Mouse (Mus musculus): ENCODE data around the gene 2810408A11Rik.

The 2810408A11Rik gene

DNA sequence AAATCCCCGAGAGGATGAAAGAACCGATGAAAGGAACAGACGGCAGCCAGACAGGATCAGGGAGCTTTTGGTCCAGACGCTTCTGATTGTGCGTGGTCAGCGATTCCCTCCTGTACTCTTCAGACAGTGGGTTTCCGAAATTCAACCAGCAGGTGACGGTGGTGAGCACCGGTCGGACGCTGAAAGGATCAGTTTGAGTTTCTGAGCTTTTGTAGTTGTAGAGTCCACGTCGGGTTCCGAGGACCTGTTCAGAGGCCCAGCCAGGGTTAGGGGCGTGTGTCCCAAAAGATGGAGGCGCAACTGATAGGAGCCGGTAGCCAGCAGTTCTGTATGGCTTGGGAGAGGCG is 20.3 kb downstream of the 2810408A11Rik start:
- TF ChIP-seq GATA4 (IDR thresholded peaks at IDR 0.05; ENCODE audit: insufficient replicate concordance, low read length), result no peak

DNA sequence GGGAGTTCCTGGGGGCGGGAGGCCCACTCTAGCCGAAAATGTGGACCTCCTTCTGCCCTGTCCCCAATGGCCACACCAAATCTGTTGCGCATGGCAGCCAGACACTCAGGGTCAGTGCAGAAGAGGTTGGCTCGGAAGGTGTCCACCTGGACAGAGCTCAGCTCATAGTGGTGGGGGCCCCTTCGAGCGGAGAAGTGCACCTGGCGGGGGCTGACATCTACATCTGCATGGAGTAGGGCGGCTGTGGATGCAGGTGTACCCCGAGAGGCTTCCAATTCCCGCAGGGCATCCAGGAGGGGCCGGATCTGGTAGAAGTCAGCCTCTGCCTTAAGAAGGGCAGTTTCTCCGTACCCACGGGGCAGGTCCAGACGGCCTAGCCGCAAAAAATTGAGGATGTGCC is 21.1 kb downstream of the 2810408A11Rik start:
- no peak for TF ChIP-seq GATA4 (IDR thresholded peaks at IDR 0.05; ENCODE audit: insufficient replicate concordance, low read length)

DNA sequence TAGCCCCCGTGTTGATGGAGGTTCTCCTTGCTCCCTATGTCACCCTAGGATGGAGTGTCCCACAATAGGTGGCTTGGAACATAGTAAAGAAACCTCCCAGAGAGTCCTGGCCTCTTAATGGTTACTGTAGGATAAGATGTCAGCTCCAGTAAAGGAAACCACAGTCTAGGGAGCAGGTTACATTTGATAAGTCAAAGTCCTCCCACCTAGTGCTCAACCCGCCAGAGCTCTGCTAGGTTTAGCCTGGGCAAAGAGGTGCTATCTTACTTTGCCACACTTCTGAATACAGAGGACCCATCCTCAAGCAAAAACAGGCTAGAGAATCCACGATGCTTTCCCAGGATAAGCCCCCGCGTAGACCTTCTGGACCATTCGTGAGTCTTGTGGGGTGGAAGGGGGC is 21.8 kb downstream of the 2810408A11Rik start:
- TF ChIP-seq GATA4 (IDR thresholded peaks at IDR 0.05; ENCODE audit: insufficient replicate concordance, low read length), result no peak

DNA sequence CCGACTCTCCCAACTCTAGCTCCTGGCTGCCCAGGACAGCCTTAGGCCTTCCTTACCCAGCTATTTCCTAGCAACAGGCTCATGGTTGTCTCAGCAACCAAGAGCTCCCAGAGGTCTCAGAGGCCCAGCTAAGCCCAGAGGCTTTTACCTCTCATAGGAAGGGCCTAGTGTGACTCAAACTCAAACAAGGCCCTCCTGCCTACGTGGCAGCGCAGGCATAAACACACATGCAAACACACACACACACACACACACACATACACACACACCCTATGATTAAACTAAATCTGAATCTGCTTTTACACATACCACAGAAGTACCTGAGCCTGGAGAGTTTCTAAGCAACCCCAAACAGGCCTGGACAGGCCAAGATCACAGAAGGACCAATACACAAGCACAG is 22.4 kb downstream of the 2810408A11Rik start:
- TF ChIP-seq GATA4 (IDR thresholded peaks at IDR 0.05; ENCODE audit: insufficient replicate concordance, low read length), result no peak

DNA sequence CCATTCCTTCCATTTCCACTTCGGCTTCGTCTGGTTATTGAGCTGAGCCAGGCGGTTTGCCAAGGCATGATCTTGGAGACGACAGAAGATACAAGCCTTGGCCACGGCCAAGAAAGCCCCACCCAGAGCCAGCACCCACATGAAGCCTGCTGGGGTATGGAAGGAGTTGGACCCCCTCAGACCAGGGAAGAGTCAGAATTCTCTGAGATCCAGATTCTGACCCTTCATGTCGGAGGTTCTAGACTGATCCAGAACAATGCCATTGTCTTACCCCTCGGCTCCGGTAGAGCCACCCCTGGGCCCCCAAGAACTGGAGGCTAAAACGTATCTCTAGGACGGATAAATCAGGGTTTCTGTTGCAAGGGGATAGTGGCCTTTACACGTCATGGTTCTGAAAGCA is 22.9 kb downstream of the 2810408A11Rik start, which contains the start of gene Tmem95:
Tmem95 (minus strand) TSS at position 141 of the 400 bp plus-strand sequence.
- TF ChIP-seq GATA4 (IDR thresholded peaks at IDR 0.05; ENCODE audit: insufficient replicate concordance, low read length), result no peak

DNA sequence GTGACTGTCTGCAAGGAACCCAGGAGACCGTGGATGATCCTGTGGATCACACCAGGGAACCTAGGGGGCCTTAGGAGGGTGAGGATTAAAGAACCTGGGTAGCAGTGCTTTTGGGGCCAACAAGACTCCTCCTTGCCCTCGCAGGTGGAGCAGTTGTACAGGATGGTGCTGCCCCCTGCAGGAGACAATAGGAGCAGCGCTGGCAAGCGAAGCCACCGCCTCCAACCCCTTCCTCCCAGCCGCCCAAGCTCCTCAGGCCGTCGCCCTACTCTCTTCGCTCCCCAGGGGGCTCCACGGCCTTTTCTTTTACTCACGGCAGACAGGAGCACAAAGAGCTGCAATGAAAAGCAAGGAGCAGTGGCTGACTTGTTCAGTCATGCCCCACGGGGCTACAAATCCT is 23.9 kb downstream of the 2810408A11Rik start:
- TF ChIP-seq GATA4 (IDR thresholded peaks at IDR 0.05; ENCODE audit: insufficient replicate concordance, low read length), result no peak

DNA sequence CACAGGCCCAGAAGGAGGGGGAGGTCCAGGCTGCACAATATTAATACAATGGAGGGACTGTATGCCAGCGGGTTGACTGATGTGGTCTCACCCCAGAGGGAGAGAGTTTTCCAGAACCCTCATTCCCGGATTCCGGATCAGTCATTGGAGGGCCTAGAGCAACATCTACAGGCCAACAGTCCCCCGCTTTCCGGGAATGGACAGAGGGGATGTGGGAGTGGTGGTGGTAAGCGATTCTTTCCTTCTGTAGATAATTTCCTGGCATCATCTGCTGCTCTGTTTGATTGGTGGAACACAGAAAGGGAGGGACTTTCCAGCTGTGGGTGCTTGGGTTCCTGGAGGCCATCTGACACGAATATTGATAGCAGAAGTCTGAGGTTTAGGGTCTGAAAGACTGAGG is 24.6 kb downstream of the 2810408A11Rik start:
- TF ChIP-seq GATA4 (IDR thresholded peaks at IDR 0.05; ENCODE audit: insufficient replicate concordance, low read length), result peak; percentile 9; the same call in 1 of the 2 replicates

DNA sequence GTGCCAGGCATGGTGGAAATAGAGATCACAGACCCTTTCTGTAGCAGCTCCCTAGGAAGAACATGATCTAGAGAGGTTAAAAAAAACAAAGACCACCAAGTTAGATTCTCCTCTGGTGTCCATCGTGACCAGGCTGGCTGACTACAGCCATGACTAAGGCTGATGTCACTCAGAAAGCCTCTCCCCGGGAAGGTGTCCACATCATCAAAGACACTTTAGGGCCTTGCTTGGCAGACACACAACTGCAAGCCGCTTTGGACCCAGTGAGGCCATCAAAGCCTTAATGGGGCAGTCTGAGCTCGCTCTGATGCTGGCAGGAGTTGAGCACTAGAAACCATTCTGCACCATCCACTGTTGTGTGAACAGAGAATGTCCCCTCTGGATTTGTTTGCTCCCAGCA is 28.3 kb downstream of the 2810408A11Rik start:
- TF ChIP-seq GATA4 (IDR thresholded peaks at IDR 0.05; ENCODE audit: insufficient replicate concordance, low read length), result no peak

DNA sequence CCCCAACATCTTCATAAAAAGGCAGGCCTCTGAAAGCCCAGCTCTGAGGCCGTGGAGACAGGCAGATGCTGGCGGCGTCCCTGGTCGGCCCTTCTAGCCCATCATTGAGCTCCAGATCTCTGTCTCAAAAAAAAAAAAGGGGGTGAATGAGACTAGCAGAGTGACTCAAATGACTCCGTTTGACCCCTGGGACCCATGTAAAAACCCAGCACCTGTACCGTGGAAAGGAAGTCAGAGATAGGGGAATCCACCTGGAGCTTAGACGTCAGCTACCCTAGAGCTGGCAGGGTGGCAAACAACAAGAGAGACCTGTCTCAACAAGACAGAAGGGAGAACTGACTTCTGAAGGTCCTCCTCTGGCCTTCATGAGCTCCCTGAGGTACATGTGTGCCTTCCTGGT is 29.0 kb downstream of the 2810408A11Rik start:
- TF ChIP-seq GATA4 (IDR thresholded peaks at IDR 0.05; ENCODE audit: insufficient replicate concordance, low read length), result no peak

DNA sequence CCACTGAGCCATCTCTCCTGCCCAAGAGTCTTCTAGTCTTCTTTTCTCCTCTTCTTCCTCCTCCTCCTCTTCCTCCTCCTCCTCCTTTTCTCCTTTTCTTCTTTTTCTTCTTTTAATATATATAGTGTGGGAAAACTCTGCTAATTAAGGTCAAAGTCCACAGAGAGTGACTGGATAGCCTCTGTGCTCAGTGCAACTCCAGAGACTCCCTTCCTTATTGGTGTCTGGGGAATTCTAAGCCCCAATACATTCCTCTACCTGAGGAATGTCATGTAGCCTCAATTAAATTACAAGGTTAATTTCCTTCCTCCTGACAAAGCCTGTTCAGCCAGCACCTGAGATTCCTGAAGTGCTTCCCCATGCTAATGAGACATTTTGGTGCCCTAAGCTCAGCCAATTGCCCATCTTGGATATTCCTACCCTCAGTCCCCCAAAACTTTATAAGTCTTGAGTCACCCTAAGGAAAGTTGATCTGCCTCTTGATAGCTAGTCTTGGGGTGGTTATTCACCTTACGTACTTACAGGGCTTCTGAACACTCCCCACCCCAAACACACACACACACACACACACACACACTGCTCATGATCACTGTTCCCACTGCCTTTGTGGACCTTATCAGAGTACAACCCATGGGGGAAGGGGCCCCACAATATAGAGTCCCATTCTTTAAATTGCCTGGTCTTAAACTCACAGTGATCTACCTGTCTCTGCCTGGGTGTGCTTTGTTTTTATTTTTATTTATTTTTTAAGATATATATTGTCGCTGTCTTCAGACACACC is 30.3 kb downstream of the 2810408A11Rik start:
- no peak for TF ChIP-seq GATA4 (IDR thresholded peaks at IDR 0.05; ENCODE audit: insufficient replicate concordance, low read length)

DNA sequence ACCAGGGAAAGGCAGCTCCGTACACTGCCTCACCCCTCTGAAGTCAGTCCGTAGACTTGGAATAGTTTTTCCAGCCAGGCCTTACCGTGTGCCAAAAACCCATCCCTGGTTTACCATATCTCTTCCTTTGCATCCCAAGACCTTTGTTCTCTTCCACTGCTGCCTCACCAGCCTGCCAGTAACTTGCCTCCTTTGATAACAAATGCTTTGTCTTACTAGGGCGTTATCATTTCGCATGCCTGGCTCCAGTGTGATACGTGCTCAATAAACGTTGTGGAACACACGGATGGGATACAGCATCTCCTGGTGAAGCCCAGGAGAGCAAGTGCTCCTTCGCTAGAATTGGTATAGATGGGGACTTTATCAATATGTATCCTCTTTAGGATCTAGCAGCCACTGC is 33.5 kb downstream of the 2810408A11Rik start:
- TF ChIP-seq GATA4 (IDR thresholded peaks at IDR 0.05; ENCODE audit: insufficient replicate concordance, low read length), result no peak

DNA sequence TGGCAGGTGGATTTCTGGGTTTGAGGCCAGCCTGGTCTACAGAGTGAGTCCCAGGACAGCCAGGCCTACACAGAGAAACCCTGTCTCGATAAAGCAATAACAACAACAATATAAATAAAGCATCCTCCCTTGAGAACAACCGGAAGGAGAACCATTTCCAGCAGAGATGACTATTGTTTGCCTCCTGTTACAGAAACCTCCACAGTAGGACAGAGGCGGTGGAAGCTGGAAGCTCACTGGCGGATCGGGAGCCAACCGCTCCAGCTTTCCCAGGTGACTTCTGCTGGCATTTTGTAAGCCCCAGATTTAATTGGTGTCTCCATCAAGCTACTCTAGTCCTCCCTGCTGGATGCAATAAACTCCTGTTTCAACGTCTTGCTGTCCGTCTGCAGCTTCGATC is 35.2 kb downstream of the 2810408A11Rik start:
- TF ChIP-seq GATA4 (IDR thresholded peaks at IDR 0.05; ENCODE audit: insufficient replicate concordance, low read length), result no peak

DNA sequence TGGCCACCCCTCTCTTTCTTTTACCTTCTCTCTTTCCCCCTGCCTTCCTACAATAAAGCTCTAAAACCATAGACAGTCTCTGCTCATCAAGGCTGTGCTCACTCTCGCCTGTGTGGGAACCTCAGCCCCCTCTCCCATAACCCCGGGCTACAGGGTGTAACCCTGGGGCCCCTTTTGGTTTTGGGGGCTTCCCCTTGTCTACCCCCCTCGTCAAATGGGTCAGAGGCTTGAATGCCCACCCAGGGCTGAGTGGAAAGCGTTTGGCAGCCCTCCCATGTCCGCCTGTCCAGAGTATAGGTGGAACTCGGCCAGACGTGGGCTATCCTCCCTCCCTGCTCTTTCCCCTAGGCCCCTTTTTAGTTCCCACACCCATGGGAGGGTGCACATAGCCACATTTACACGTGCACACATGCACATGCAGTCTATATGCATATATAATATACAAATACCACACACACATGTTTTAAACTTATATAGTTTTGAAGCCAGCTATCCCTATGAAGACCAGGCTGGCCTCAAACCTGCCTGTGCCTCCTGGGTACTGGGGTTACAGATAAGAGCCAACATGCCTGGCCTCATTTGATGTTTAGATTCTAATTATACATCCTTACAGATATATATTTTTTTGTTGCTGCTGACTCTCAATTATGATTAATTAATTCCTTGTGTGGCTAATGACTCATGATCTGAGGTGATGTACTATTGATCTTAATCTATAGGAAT is 36.5 kb downstream of the 2810408A11Rik start:
- no peak for TF ChIP-seq GATA4 (IDR thresholded peaks at IDR 0.05; ENCODE audit: insufficient replicate concordance, low read length)

DNA sequence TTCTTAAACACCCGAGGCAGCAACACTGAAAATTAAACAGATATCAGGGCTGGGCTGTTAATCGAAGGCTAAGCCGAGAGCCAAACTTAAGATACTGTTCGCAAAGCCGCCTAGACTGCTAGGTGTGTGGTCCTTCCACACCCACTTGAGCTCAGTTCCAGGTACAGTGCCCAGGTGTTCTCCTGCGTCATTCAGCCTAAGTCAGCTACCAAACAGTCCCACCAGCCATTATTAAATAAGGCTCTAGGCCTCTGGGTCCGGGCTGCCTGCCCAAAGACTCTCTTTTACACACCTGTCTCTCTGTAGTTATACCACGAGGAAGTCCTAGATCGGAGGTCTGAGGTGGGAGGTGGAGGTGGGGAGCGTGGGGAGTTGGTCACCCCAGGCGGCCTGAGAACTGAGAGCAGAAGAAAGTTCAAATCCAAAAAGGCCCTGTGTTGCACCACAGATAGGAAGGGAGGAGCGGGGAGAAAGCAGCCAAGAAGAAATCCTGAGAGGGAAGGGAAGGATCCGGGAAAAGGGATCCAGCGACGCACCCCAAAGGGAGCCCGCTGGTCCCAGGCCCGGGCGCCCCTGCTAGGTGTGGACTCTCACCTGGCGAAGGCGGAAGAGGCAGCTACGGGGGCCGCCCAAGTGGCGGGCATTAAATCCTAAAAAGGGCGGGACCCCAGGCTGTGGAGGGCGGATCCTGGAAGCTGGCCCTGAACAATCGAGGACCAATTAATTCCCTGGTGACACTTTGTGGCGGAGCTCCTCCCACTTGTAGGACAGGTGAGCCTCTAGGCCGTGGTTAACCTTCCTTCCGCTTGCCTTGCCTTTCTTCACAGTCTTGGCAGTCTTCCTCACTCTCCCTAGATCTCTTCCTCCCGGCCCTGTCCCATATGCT is 42.4 kb downstream of the 2810408A11Rik start, which contains the start of gene Tnk1:
Tnk1 (minus strand) TSS at position 618 of the 886 bp plus-strand sequence.
- TF ChIP-seq GATA4 (IDR thresholded peaks at IDR 0.05; ENCODE audit: insufficient replicate concordance, low read length), result no peak

DNA sequence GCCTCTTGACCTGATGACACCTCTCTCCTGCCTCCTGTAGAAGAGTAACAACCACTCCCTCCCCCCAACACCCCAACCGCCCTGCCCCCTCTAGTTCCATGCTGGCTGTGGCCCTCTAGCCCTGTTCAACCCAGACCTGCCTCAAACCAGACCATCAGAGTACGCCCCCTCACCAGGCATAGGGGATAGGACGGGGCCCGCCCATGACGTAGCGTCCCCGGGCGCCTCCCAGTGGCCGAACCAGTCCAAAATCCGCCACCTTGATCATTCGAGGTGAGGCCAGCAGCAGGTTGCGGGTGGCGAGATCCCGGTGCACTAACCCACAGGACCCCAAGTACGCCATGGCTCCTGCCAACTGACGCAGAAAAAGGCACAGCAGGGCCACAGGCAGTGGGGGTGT is 45.4 kb downstream of the 2810408A11Rik start:
- no peak for TF ChIP-seq GATA4 (IDR thresholded peaks at IDR 0.05; ENCODE audit: insufficient replicate concordance, low read length)
